Mouse (Mus musculus) CD4-positive, CD25-positive, alpha-beta regulatory T cell, adult 9 weeks (primary cell): Measurements from ENCODE around the gene Prl2a1. TPM values are rescaled to one million over a fixed set of nuclear protein-coding genes. Genes with fewer than 3 reads are reported as not detected.

Experiments
- polyA plus RNA-seq: library from polyadenylated mRNA; unstranded; fragments of 100-300 nt; shearing (Covaris generic); gene quantifications from one replicate; pipeline ENCODE4 v1.2.1, GENCODE M21; 2017

Prl2a1 gene
- polyA plus RNA-seq: not detected

DNA sequence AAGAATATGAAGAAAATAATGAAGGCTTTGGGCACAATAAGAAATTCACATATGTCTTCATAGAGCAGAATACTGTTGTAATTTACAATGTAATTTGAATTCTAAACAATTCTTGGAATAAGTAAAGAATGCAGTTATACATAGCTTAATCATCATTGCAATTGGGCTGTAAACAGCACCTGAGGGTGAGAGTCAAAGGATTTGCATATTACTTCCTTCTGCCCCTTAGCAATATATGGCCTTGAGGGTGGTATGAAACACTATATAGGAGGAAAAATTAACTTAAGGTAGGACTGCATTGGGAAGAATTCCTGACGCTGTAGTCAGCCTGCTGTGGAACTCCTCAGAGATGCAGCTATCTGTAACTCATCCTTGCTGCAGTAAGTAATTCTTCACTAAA lies at the start of gene Prl2a1:
Gene Prl2a1, plus strand, starts transcription at position 301 of the 400 bp plus-strand sequence.

DNA sequence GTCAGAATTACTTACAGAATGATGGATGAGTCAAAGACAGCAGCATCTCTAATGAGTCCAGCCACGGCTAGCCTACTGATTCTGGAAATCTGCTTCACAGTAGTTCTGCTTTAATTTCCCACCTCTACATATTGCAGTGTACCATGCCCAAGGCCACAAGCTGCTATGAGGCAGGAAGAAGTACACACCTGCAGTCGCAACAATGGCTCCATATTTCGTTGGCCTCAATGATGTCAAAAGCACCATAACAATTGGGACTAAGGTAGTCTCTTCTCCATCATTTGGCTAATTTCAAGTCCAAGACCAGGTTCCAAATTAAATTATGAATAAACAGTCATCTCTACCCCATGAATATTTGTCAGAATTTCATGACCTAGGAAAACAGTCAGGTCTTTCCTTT lies 20.8 kb upstream of the Prl2a1 start, which contains the start of gene Prl7c1:
Gene Prl7c1, minus strand, starts transcription at position 101 of the 400 bp plus-strand sequence.

DNA sequence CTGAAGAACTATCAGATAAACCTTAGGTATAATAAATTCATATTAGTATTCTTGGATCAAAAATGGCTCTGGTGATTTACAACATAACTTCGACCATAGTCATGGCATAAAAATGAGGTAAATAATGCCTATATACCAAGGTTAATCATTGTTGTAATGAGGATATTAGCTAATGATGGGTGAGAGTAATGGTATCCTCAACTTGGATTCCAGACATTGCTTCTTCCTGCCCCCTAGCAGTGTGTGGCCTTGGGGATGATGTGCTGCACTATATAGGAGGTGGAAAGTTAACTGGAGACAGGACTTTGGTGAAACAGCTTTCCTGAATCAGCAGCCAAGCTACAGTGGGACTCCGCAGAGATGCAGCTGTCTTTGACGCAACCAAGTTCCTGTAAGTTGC lies 47.6 kb downstream of the Prl2a1 start, which contains the start of gene Prl2c1:
Gene Prl2c1, plus strand, starts transcription at position 301 of the 400 bp plus-strand sequence.

Other genes with a start within 250 kb of the Prl2a1 start
- gene Prl8a9, start 237.0 kb upstream of the Prl2a1 start, polyA plus RNA-seq: not detected
- not detected for gene Prl8a1, start 219.5 kb upstream of the Prl2a1 start, polyA plus RNA-seq
- gene Prl7b1, start 191.1 kb upstream of the Prl2a1 start, polyA plus RNA-seq: not detected
- not detected for gene Prl7a1, start 159.2 kb upstream of the Prl2a1 start, polyA plus RNA-seq
- gene Prl7a2, start 133.6 kb upstream of the Prl2a1 start, polyA plus RNA-seq: not detected
- gene Prl7d1, start 84.9 kb upstream of the Prl2a1 start, polyA plus RNA-seq: not detected
- not detected for gene Prl7c1, start 20.9 kb upstream of the Prl2a1 start, polyA plus RNA-seq
- gene Prl2c1, start 47.7 kb downstream of the Prl2a1 start, polyA plus RNA-seq: not detected
- not detected for gene Prl4a1, start 214.6 kb downstream of the Prl2a1 start, polyA plus RNA-seq